Mouse (Mus musculus) forebrain, embryonic 13.5 days (tissue): ENCODE measurements at regions not wholly inside any gene's neighbourhood (a gene's known extent, or its start where the extent isn't known, plus 50 kb on each side); places are given as distances from the start of the nearest gene placed in this dataset.
"Not testable (repeated sequence)": the region's sequence is repeated elsewhere in the genome, so short reads cannot be mapped to it uniquely, and the experiment has no call there.

Experiments used
- ATAC-seq: fragments of 200-750 bp; cut with Nextera tagmentation; 2 replicates; pipeline ENCODE4 v1.8.0; 2017
- H3K27ac ChIP-seq: fragments of 300-500 bp; sonication (generic); 2 replicates; pipeline ENCODE4 v1.5.1; 2015; ENCODE audit warnings: inconsistent platforms, mild to moderate bottlenecking, moderate library complexity
- H3K27me3 ChIP-seq: fragments of 300-500 bp; sonication (generic); 2 replicates; pipeline ENCODE4 v1.6.1; 2015; ENCODE audit warnings: mild to moderate bottlenecking, inconsistent platforms
- H3K36me3 ChIP-seq: fragments of 300-500 bp; sonication (generic); 2 replicates; pipeline ENCODE4 v1.6.1; 2015; ENCODE audit warnings: mild to moderate bottlenecking, inconsistent platforms; ENCODE audit not compliant: poor library complexity, severe bottlenecking
- H3K4me1 ChIP-seq: fragments of 300-500 bp; sonication (generic); 2 replicates; pipeline ENCODE4 v1.6.1; 2015; ENCODE audit warnings: inconsistent platforms
- H3K4me2 ChIP-seq: fragments of 300-500 bp; sonication (generic); 2 replicates; pipeline ENCODE4 v1.6.1; 2015; ENCODE audit warnings: inconsistent platforms, mild to moderate bottlenecking, moderate library complexity
- H3K4me3 ChIP-seq: fragments of 300-500 bp; sonication (generic); 2 replicates; pipeline ENCODE4 v1.5.1; 2015; ENCODE audit warnings: mild to moderate bottlenecking, inconsistent platforms
- H3K9ac ChIP-seq: fragments of 300-500 bp; sonication (generic); 2 replicates; pipeline ENCODE4 v1.6.1; 2015; ENCODE audit warnings: mild to moderate bottlenecking, inconsistent platforms
- H3K9me3 ChIP-seq: fragments of 300-500 bp; sonication (generic); replicated peaks from 2 replicates; pipeline ENCODE4 v1.6.1; 2016; ENCODE audit warnings: inconsistent platforms
- WGBS: fragments of 180-500 bp; shearing (Covaris S2); methylation state at CpG from one replicate; pipeline ENCODE4 v1.1.7; 2015; 5-methylcytosine and 5-hydroxymethylcytosine counted together

- Histone ChIP-seq H3K27me3 (no peaks in the 10 kb centered on the region), H3K36me3 (no peaks in the 10 kb centered on the region), H3K9me3 (no peaks in the 10 kb centered on the region), H3K4me1 (peaks cover 10% of the 10 kb centered on the region; the same call in 1 of the 2 replicates), H3K9ac (no peak overlapping the region), H3K27ac (no peak overlapping the region), H3K4me3 (no peak overlapping the region), H3K4me2 (no peak overlapping the region)
- 9% methylated on average over 5 of the region's 5 CpGs for WGBS
- ATAC-seq, result peak; percentile 55; the same call in 1 of the 2 replicates
Observed at GRCm38 (mm10) chr14:37820918-37821632, 686.0 kb upstream of the Ghitm start.

GRCm38 (mm10) chr14:37819959-37820358 lies 684.9 kb upstream of the Ghitm start:
- no peak overlapping the region for H3K4me3 ChIP-seq
- H3K27ac ChIP-seq, result no peak overlapping the region
- H3K4me1 ChIP-seq, result peaks cover 10% of the 10 kb centered on the region; the same call in 1 of the 2 replicates
- ATAC-seq, result peak; percentile 67; the same call in 1 of the 2 replicates
- H3K4me2 ChIP-seq, result no peak overlapping the region
- no peaks in the 10 kb centered on the region for H3K9me3 ChIP-seq
- no peaks in the 10 kb centered on the region for H3K36me3 ChIP-seq
- H3K27me3 ChIP-seq, result no peaks in the 10 kb centered on the region
- 16% methylated on average over 7 of the region's 7 CpGs for WGBS
- no peak overlapping the region for H3K9ac ChIP-seq

- H3K27ac ChIP-seq, result no peak overlapping the region
- no peaks in the 10 kb centered on the region for H3K27me3 ChIP-seq
- no peaks in the 10 kb centered on the region for H3K4me1 ChIP-seq
- H3K9ac ChIP-seq, result no peak overlapping the region
- H3K4me3 ChIP-seq, result no peak overlapping the region
- no peak overlapping the region for H3K4me2 ChIP-seq
- H3K36me3 ChIP-seq, result no peaks in the 10 kb centered on the region
- ATAC-seq, result no peak
- whole genome bisulfite sequencing, result 88% methylated on average over 2 of the region's 2 CpGs
- no peaks in the 10 kb centered on the region for H3K9me3 ChIP-seq
Observed at GRCm38 (mm10) chr14:37795642-37796041, 660.6 kb upstream of the Ghitm start.

GRCm38 (mm10) chr14:37765729-37766128 lies 630.7 kb upstream of the Ghitm start:
- Histone ChIP-seq H3K4me1 (no peaks in the 10 kb centered on the region), H3K36me3 (no peaks in the 10 kb centered on the region), H3K9me3 (no peaks in the 10 kb centered on the region), H3K4me2 (no peak overlapping the region), H3K27me3 (no peaks in the 10 kb centered on the region), H3K4me3 (no peak overlapping the region), H3K9ac (no peak overlapping the region), H3K27ac (no peak overlapping the region)
- ATAC-seq, result no peak
- 93% methylated on average over 1 of the region's 1 CpGs for WGBS

- H3K36me3 ChIP-seq, H3K4me2 ChIP-seq, H3K9me3 ChIP-seq, H3K4me3 ChIP-seq, H3K27ac ChIP-seq, H3K4me1 ChIP-seq, H3K27me3 ChIP-seq, ATAC-seq, H3K9ac ChIP-seq: not testable (repeated sequence)
Observed at GRCm38 (mm10) chr14:37749661-37750060, 614.6 kb upstream of the Ghitm start.

GRCm38 (mm10) chr14:37749162-37749561 lies 614.1 kb upstream of the Ghitm start:
- H3K9ac ChIP-seq, result no peak overlapping the region
- no peaks in the 10 kb centered on the region for H3K36me3 ChIP-seq
- no peak overlapping the region for H3K4me2 ChIP-seq
- no peaks in the 10 kb centered on the region for H3K27me3 ChIP-seq
- H3K9me3 ChIP-seq, result no peaks in the 10 kb centered on the region
- H3K4me3 ChIP-seq, result no peak overlapping the region
- H3K27ac ChIP-seq, result no peak overlapping the region
- WGBS, result 92% methylated on average over 7 of the region's 7 CpGs
- ATAC-seq, result no peak
- no peaks in the 10 kb centered on the region for H3K4me1 ChIP-seq

GRCm38 (mm10) chr14:37743048-37743447 lies 608.0 kb upstream of the Ghitm start:
- no peak overlapping the region for H3K4me2 ChIP-seq
- no peak overlapping the region for H3K9ac ChIP-seq
- H3K9me3 ChIP-seq, result no peaks in the 10 kb centered on the region
- ATAC-seq, result no peak
- no peaks in the 10 kb centered on the region for H3K27me3 ChIP-seq
- no peak overlapping the region for H3K4me3 ChIP-seq
- no peaks in the 10 kb centered on the region for H3K36me3 ChIP-seq
- no peaks in the 10 kb centered on the region for H3K4me1 ChIP-seq
- H3K27ac ChIP-seq, result no peak overlapping the region

- not testable (repeated sequence) for H3K27me3 ChIP-seq, H3K4me2 ChIP-seq, H3K4me3 ChIP-seq, H3K36me3 ChIP-seq, H3K4me1 ChIP-seq, ATAC-seq, H3K9ac ChIP-seq, H3K27ac ChIP-seq, H3K9me3 ChIP-seq
- 68% methylated on average over 1 of the region's 1 CpGs for WGBS
Observed at GRCm38 (mm10) chr14:37742426-37742825, 607.4 kb upstream of the Ghitm start.
